Mouse (Mus musculus) cerebellum, adult 9-10 months (tissue): Measurements from ENCODE around the gene Psmd4.
"Not testable (repeated sequence)": the region's sequence is repeated elsewhere in the genome, so short reads cannot be mapped to it uniquely, and the experiment has no call there.

Source experiments
- DNase-seq: peaks from one replicate; pipeline ENCODE4 v3.0.0; 2022

The Psmd4 gene

GRCm38 (mm10) chr3:95042166-95042837 is at the start of gene Psmd4:
TSS of gene Psmd4 (minus strand) at chr3:95042614.
- DNase-seq = peak; percentile 97

GRCm38 (mm10) chr3:95088071-95088470 is 45.7 kb upstream of the Psmd4 start:
- no peak for DNase-seq

GRCm38 (mm10) chr3:95071606-95072005 is 29.2 kb upstream of the Psmd4 start:
- DNase-seq = no peak

DNA sequence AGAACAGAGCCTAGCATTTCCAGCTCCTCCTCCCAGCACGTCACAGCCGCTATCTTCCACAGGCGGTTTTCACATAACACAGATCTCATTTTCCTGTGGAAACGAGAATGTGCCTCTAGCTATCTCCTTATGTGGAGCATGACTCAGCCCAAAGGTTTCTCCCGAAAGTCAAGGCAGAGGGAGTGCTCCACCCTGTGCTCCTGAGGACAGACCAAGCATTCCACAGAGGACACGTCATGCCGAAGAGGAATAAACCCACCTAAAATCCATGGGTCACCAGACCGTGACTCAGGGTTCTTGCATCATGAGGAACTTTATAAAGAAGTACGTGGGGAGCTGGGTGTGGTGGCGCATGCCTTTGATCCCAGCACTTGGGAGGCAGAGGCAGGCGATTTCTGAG is 24.2 kb upstream of the Psmd4 start:
- DNase-seq = no peak

GRCm38 (mm10) chr3:95066095-95066494 is 23.7 kb upstream of the Psmd4 start:
- no peak for DNase-seq

DNA sequence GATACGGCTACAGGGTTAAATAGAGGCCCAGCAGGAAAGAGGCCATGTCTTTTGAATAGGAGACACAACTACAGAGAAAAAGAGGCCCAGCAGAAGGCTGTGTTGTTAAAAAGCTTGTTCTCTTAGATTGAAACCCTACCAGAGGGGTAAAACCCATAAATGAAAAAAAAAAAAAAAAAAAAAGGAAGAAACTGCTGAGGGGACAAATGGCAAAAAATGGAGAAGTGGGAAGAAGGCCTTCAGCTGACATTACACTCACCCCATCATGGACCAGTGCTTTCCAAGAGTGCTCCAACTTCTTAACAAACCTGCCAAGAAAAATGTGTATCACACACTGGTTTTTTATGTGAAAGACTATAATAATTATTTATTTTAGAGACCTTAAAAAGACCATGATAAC is 23.1 kb upstream of the Psmd4 start:
- DNase-seq = no peak

- DNase-seq = no peak
Observed at GRCm38 (mm10) chr3:95063741-95064140, 21.3 kb upstream of the Psmd4 start.

- no peak for DNase-seq
Observed at GRCm38 (mm10) chr3:95058078-95058477, 15.7 kb upstream of the Psmd4 start.

GRCm38 (mm10) chr3:95056275-95056674 is 13.9 kb upstream of the Psmd4 start:
- no peak for DNase-seq

GRCm38 (mm10) chr3:95054481-95055260 is 12.3 kb upstream of the Psmd4 start:
- DNase-seq = peak; percentile 46

- peak; percentile 60 for DNase-seq
Observed at GRCm38 (mm10) chr3:95053701-95054100, 11.3 kb upstream of the Psmd4 start.

- peak; percentile 77 for DNase-seq
Observed at GRCm38 (mm10) chr3:95052959-95053358, 10.5 kb upstream of the Psmd4 start.

- no peak for DNase-seq
Observed at GRCm38 (mm10) chr3:95047914-95048313, 5.5 kb upstream of the Psmd4 start.

DNA sequence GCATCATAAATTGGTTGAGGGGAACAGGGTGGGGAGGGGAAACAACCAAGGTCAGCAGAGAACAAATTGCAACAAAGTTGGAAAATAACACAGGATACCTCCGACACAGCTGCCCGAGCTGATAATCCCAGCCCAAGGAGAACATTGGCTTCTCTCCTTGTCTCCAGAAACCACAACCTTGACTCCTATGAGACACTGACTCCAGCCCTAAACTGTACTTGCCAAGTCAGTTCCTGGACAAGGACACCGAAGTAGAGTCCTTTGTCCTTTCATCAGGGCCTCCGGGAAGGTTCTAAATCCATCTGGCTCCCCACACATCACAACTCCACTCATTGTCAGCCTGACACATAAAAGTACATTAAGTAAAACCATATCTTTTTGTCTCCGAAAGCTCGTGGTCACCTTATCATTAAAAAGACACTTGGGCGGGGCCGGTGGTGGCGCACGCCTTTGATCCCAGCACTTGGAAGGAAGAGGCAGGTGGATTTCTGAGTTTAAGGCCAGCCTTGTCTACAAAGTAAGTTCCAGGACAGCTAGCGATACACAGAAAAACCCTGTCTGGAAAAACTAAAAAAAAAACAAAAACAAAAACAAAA is 4.1 kb upstream of the Psmd4 start:
- DNase-seq = no peak

DNA sequence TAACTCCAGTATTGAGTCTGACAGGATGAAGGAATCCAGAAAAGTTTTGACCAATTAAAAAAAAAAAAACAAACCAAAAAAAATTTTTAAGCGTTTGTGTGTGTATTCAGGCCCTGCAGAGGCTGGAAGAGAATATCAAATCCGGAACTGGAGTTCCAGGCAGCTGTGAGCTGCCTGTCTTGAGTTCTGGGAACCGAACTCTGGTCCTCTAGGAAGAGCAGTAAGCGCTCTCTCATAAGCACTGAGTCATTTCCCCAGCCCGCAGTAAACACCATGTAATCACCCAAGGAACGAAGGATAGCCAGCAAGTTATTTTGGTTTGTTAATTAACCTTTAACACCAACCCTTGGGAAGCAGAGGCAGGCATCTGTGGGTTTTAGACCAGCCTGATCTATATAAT is 837 bp upstream of the Psmd4 start:
- no peak for DNase-seq

DNA sequence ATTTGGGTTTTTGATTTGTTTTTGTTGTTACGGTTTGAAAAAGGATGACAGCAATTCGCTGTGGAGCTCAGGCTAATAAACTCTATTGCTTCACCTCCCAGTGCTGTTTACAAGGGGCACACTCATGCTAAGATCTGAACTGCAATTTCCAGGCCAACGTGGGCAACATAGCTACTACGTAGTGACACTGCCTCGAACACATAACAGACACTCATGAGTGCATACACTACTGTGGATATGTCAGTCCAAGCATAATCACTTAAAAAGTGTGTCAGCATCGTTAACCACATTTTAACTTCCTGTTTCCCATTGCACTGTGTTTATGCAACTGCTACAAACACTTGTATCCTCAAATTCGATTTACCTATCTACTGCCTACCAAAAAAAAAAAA is 420 bp upstream of the Psmd4 start:
- DNase-seq = no peak

DNA sequence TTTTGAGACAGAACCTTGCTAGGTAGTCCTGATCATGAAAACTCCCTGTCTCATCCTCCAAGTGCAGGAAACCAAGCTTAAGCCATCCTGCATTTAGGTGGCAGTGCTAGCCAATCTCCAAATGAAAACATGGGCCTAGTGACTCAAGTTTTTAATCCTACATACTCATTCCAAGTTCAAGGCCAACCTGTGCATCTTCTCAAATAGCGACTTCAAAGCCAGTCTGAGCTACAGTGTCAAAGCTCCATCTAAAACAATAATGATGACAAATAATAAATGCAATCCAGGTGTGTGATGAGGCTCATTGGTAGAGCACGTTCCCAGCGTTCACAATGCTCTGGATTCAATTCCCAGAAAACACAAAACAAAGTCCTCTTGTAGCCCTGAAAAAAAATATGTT is 789 bp downstream of the Psmd4 start:
- DNase-seq = no peak

- no peak for DNase-seq
Observed at GRCm38 (mm10) chr3:95029953-95030352, 12.5 kb downstream of the Psmd4 start.

DNA sequence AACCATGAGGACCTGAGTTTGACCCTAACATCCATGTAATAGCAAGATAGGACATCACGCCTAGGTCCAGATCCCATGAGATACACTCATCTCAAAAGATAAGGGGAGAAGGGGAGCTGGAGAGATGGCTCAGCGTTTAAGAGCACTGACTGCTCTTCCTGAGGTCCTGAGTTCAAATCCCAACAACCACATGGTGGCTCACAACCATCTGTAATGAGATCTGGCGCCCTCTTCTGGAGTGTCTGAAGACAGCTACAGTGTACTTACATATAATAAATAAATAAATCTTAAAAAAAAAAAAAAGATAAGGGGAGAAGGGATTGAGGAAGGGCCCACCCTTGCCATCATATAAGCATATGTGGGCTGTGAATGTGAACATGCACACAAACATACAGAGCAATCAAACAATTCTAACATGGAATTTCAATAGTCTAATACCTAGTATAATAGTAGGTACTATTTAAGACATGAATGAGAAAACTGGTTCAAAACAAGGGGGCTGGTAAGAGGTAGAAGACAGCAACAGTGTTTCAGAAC is 13.1 kb downstream of the Psmd4 start:
- not testable (repeated sequence) for DNase-seq

- no peak for DNase-seq
Observed at GRCm38 (mm10) chr3:95028603-95029002, 13.8 kb downstream of the Psmd4 start.

DNA sequence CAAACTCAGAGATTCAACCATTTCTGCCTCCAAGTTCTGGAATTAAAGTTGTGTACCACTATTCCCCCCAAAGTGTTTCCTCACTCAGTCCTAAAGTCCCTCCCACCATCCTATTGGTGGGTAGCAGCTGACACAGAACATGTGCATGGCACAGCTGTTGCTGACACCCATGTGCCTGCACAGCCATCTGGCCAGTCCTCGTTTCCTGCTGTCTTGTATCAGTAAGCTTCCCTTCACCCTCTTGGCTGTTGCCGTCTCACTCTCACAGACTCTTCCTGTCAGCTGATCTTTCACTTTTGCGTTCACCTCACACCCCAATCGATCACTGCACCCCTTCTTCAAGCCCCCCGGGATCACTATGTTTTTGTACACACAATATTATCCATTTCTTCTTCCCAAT is 14.7 kb downstream of the Psmd4 start:
- DNase-seq = no peak

GRCm38 (mm10) chr3:95027057-95027645 is 15.3 kb downstream of the Psmd4 start:
- no peak for DNase-seq

DNA sequence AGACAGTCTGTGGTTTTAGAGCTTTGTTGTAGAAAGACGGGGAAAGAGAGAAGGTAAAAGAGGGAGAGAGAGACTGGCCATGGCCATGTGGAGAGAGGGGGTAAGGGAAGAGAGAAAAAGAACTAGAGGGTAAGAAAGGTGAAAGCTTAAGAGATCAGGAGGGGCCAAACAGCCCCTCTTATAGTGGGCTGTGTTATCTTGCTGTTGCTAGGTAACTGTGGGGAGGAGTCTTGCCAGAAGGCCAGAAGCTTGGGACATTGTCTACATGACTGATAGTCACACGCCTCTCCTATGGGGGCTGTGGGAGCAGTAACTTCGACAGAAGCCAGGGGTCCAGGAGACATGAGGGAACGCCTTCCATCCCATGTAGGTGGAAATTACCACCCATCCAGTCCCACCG is 17.2 kb downstream of the Psmd4 start:
- no peak for DNase-seq

GRCm38 (mm10) chr3:95024551-95024950 is 17.9 kb downstream of the Psmd4 start:
- no peak for DNase-seq
